Mouse (Mus musculus): ENCODE measurements around the gene Gnai1. TPM values are rescaled to one million over a fixed set of nuclear protein-coding genes. Genes with fewer than 3 reads are reported as not detected.

Gnai1 gene
- polyA plus RNA-seq, 1 experiment from 2014 or later, result 45.0 TPM

GRCm38 (mm10) chr5:18273291-18274284, 86.6 kb downstream of the Gnai1 start:
- Histone ChIP-seq H3K27ac (ENCODE audit: low read depth, low read length) (no peak overlapping the region), H3K27me3 (replicated peaks; ENCODE audit: control insufficient read depth, insufficient read depth, low read length) (no peaks in the 10 kb centered on the region), H3K9me3 (replicated peaks; ENCODE audit: control insufficient read depth, low read length) (no peaks in the 10 kb centered on the region), H3K4me3 (ENCODE audit: low read depth, low read length) (no peak overlapping the region), H3K4me2 (ENCODE audit: low read length) (no peak overlapping the region), H3K36me3 (ENCODE audit: control insufficient read depth, insufficient read depth, low read length) (0 out of 2 replicates have a peak, but pooled peaks cover 3% of the 10 kb centered on the region), H3K4me1 (ENCODE audit: control insufficient read depth, insufficient read depth, low read length) (no peaks in the 10 kb centered on the region), H3K9ac (ENCODE audit: low read length) (no peak overlapping the region)
- WGBS, result 90% methylated on average over 11 of the region's 11 CpGs
- ATAC-seq, result no peak
- DNase-seq (ENCODE audit: low spot score), result no peak

GRCm38 (mm10) chr5:18250379-18251017, 109.7 kb downstream of the Gnai1 start:
- H3K9ac ChIP-seq (ENCODE audit: low read length), result no peak overlapping the region
- ATAC-seq (no peak), DNase-seq (ENCODE audit: low spot score) (no peak)
- H3K4me1 ChIP-seq (ENCODE audit: control insufficient read depth, insufficient read depth, low read length), result no peaks in the 10 kb centered on the region
- H3K4me3 ChIP-seq (ENCODE audit: low read depth, low read length), result no peak overlapping the region
- H3K4me2 ChIP-seq (ENCODE audit: low read length), result no peak overlapping the region
- no peak overlapping the region for H3K27ac ChIP-seq (ENCODE audit: low read depth, low read length)
- 92% methylated on average over 5 of the region's 5 CpGs for WGBS
- H3K9me3 ChIP-seq (replicated peaks; ENCODE audit: control insufficient read depth, low read length), result peaks cover 3% of the 10 kb centered on the region; the same call in 1 of the 2 replicates
- no peaks in the 10 kb centered on the region for H3K36me3 ChIP-seq (ENCODE audit: control insufficient read depth, insufficient read depth, low read length)
- H3K27me3 ChIP-seq (replicated peaks; ENCODE audit: control insufficient read depth, insufficient read depth, low read length), result no peaks in the 10 kb centered on the region

DNA sequence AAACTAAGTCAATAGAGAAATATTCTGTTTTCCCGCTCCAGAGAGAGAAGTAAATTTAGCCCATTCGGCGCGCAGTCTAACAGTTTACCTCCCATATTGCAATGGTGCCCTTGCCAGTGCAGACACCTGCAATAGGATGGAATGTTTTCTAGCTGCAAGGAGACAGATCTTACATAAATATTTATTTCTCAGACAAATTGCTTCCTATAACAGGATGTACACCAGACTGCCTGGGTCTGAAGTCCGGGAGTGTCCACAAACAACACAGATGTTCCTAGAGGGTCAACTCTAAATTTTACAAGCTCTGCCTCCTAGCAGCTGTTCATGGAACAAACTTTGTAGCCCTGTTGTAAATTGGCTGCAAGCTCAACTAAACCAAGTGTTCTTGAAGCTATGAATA, 111.0 kb downstream of the Gnai1 start:
- no peak overlapping the region for H3K27ac ChIP-seq (ENCODE audit: low read depth, low read length)
- no peak for DNase-seq (ENCODE audit: low spot score)
- no peaks in the 10 kb centered on the region for H3K36me3 ChIP-seq (ENCODE audit: control insufficient read depth, insufficient read depth, low read length)
- no peak overlapping the region for H3K4me2 ChIP-seq (ENCODE audit: low read length)
- H3K4me1 ChIP-seq (ENCODE audit: control insufficient read depth, insufficient read depth, low read length), result no peaks in the 10 kb centered on the region
- H3K9me3 ChIP-seq (replicated peaks; ENCODE audit: control insufficient read depth, low read length), result peaks cover 3% of the 10 kb centered on the region; the same call in 1 of the 2 replicates
- no peak for ATAC-seq
- no peaks in the 10 kb centered on the region for H3K27me3 ChIP-seq (replicated peaks; ENCODE audit: control insufficient read depth, insufficient read depth, low read length)
- H3K9ac ChIP-seq (ENCODE audit: low read length), result no peak overlapping the region
- 96% methylated on average over 5 of the region's 5 CpGs for WGBS
- no peak overlapping the region for H3K4me3 ChIP-seq (ENCODE audit: low read depth, low read length)

GRCm38 (mm10) chr5:18229396-18229795, 130.8 kb downstream of the Gnai1 start:
- Histone ChIP-seq H3K27ac (ENCODE audit: low read depth, low read length) (no peak overlapping the region), H3K4me2 (ENCODE audit: low read length) (no peak overlapping the region), H3K36me3 (ENCODE audit: control insufficient read depth, insufficient read depth, low read length) (no peaks in the 10 kb centered on the region), H3K9me3 (replicated peaks; ENCODE audit: control insufficient read depth, low read length) (no peaks in the 10 kb centered on the region), H3K27me3 (replicated peaks; ENCODE audit: control insufficient read depth, insufficient read depth, low read length) (no peaks in the 10 kb centered on the region), H3K4me3 (ENCODE audit: low read depth, low read length) (no peak overlapping the region), H3K4me1 (ENCODE audit: control insufficient read depth, insufficient read depth, low read length) (no peaks in the 10 kb centered on the region), H3K9ac (ENCODE audit: low read length) (no peak overlapping the region)
- peak; percentile 17 for DNase-seq (ENCODE audit: low spot score)
- no peak for ATAC-seq
- WGBS, result 37% methylated on average over 1 of the region's 1 CpGs

DNA sequence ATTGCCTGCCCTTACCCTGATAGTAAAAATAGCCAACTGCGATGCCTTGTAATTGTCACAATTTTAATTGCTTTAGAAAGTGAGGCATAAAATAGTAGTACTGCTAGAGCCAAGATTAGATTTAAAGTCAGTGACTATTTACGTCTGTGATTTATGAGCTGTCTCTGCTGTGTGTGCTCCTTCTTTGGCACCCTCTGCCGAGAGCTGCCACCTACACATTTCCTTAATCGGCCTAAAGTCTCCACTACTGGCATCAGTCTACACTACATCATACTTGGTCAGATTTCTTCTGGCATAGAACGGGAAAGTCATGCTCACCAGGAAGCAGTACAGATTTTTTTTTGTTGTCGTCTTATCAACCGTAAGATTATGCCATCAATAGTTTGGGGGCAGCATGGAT, 131.3 kb downstream of the Gnai1 start:
- no peak overlapping the region for H3K4me2 ChIP-seq (ENCODE audit: low read length)
- no peaks in the 10 kb centered on the region for H3K36me3 ChIP-seq (ENCODE audit: control insufficient read depth, insufficient read depth, low read length)
- 86% methylated on average over 7 of the region's 7 CpGs for WGBS
- no peaks in the 10 kb centered on the region for H3K4me1 ChIP-seq (ENCODE audit: control insufficient read depth, insufficient read depth, low read length)
- no peaks in the 10 kb centered on the region for H3K9me3 ChIP-seq (replicated peaks; ENCODE audit: control insufficient read depth, low read length)
- no peak overlapping the region for H3K4me3 ChIP-seq (ENCODE audit: low read depth, low read length)
- H3K27me3 ChIP-seq (replicated peaks; ENCODE audit: control insufficient read depth, insufficient read depth, low read length), result no peaks in the 10 kb centered on the region
- no peak overlapping the region for H3K9ac ChIP-seq (ENCODE audit: low read length)
- ATAC-seq (no peak), DNase-seq (ENCODE audit: low spot score) (no peak)
- H3K27ac ChIP-seq (ENCODE audit: low read depth, low read length), result no peak overlapping the region

GRCm38 (mm10) chr5:18220873-18221272, 139.3 kb downstream of the Gnai1 start:
- WGBS, result 40% methylated on average over 1 of the region's 1 CpGs
- peak; percentile 6 for DNase-seq (ENCODE audit: low spot score)
- ATAC-seq, result no peak
- Histone ChIP-seq H3K9ac (ENCODE audit: low read length) (no peak overlapping the region), H3K27me3 (replicated peaks; ENCODE audit: control insufficient read depth, insufficient read depth, low read length) (no peaks in the 10 kb centered on the region), H3K4me3 (ENCODE audit: low read depth, low read length) (no peak overlapping the region), H3K4me2 (ENCODE audit: low read length) (no peak overlapping the region), H3K9me3 (replicated peaks; ENCODE audit: control insufficient read depth, low read length) (no peaks in the 10 kb centered on the region), H3K27ac (ENCODE audit: low read depth, low read length) (no peak overlapping the region), H3K36me3 (ENCODE audit: control insufficient read depth, insufficient read depth, low read length) (no peaks in the 10 kb centered on the region), H3K4me1 (ENCODE audit: control insufficient read depth, insufficient read depth, low read length) (no peaks in the 10 kb centered on the region)

DNA sequence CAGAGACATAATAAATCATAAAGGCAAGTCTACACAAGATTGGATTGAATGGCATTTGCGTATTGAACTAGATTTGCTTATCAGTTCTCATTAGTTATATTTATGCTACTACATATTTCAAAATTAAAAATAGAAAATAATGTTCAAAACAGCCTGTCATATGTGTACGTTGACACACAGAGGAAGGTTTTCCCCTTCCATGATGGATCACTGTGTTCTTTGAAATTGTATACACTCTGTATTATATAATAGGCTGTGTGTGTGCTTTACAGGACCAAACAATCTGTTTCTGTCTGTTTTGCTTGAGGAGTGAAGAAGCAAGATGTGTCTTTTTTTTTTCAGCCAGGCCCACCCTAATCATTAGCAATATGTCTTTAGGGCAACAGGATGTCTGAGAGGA, 141.9 kb downstream of the Gnai1 start:
- no peak for ATAC-seq
- H3K9me3 ChIP-seq (replicated peaks; ENCODE audit: control insufficient read depth, low read length), result no peaks in the 10 kb centered on the region
- no peak overlapping the region for H3K4me2 ChIP-seq (ENCODE audit: low read length)
- no peaks in the 10 kb centered on the region for H3K27me3 ChIP-seq (replicated peaks; ENCODE audit: control insufficient read depth, insufficient read depth, low read length)
- no peaks in the 10 kb centered on the region for H3K4me1 ChIP-seq (ENCODE audit: control insufficient read depth, insufficient read depth, low read length)
- no peak overlapping the region for H3K9ac ChIP-seq (ENCODE audit: low read length)
- no peaks in the 10 kb centered on the region for H3K36me3 ChIP-seq (ENCODE audit: control insufficient read depth, insufficient read depth, low read length)
- WGBS, result 86% methylated on average over 2 of the region's 2 CpGs
- no peak overlapping the region for H3K27ac ChIP-seq (ENCODE audit: low read depth, low read length)
- no peak for DNase-seq (ENCODE audit: low spot score)
- H3K4me3 ChIP-seq (ENCODE audit: low read depth, low read length), result no peak overlapping the region

GRCm38 (mm10) chr5:18217856-18218255, 142.3 kb downstream of the Gnai1 start:
- H3K4me1 ChIP-seq (ENCODE audit: control insufficient read depth, insufficient read depth, low read length), result no peaks in the 10 kb centered on the region
- DNase-seq (ENCODE audit: low spot score) (no peak), ATAC-seq (no peak)
- H3K36me3 ChIP-seq (ENCODE audit: control insufficient read depth, insufficient read depth, low read length), result no peaks in the 10 kb centered on the region
- no peak overlapping the region for H3K4me2 ChIP-seq (ENCODE audit: low read length)
- H3K27ac ChIP-seq (ENCODE audit: low read depth, low read length), result no peak overlapping the region
- no peak overlapping the region for H3K9ac ChIP-seq (ENCODE audit: low read length)
- H3K9me3 ChIP-seq (replicated peaks; ENCODE audit: control insufficient read depth, low read length), result no peaks in the 10 kb centered on the region
- H3K27me3 ChIP-seq (replicated peaks; ENCODE audit: control insufficient read depth, insufficient read depth, low read length), result no peaks in the 10 kb centered on the region
- H3K4me3 ChIP-seq (ENCODE audit: low read depth, low read length), result no peak overlapping the region

Data from forebrain, embryonic 14.5 days (tissue).